ENCODE assay signal across 35 mouse cellular contexts in the genomic region with DNA sequence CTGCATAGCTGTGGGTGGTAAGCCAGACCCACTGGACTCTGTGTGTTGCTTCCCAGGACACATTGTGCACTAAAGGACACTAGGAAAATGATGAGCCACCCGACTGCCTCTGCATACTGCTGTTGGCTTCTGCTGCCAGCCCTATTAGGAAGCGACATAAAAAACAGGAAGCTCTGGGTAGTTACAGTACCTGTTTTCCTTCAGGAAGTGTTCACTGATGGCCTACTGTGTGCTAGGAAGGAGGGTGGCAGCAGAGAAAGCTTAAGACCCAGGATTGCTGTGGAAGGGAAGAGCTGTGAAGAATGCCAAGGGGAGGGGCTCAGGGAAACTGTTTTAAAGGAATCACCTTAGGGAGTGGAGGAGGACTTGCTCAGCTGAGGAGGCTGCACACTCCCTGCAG.
"Had no signal": no experiment of that assay in that cellular context is flagged by ENCODE, and none has a peak within 500 bp of the region (broad histone marks: within the 10 kb centered on the region; RNA-seq: fewer than 3 reads in every experiment).

No protein-coding gene starts in this region.

- DNase-seq: heart, postnatal 10 days; heart, postnatal 14 days; heart, postnatal 36 days; heart, postnatal 4 days; kidney, adult 11 months; kidney, adult 18-20 months; kidney, adult 2 months; kidney, adult 8-10 months; kidney, adult 9 months; kidney, postnatal 10 days; kidney, postnatal 14 days; kidney, postnatal 25 days; kidney, postnatal 36 days; kidney, postnatal 4 days; layer of hippocampus, adult 9-11 months; layer of hippocampus, postnatal 36 days had no signal

- H3K4me3 ChIP-seq: heart, embryonic 12.5 days; heart, embryonic 13.5 days; heart, embryonic 15.5 days; hindbrain, embryonic 10.5 days; hindbrain, embryonic 12.5 days; hindbrain, embryonic 13.5 days; hindbrain, embryonic 15.5 days; intestine, embryonic 15.5 days; kidney, embryonic 15.5 days; layer of hippocampus, adult 2 months; left cerebral cortex, adult 2 months had no signal

- H3K4me1 ChIP-seq: heart, embryonic 13.5 days; heart, embryonic 15.5 days; hindbrain, embryonic 15.5 days; kidney, embryonic 15.5 days had no signal

- ATAC-seq: hindbrain, embryonic 16.5 days; hindbrain, postnatal 0 days; inflammation-experienced regulatory T-cells, adult 6 months; intestine, embryonic 15.5 days; intestine, embryonic 16.5 days; intestine, postnatal 0 days had no signal

- H3K9ac ChIP-seq: heart, embryonic 12.5 days; heart, embryonic 13.5 days; heart, embryonic 15.5 days; hindbrain, embryonic 12.5 days; hindbrain, embryonic 13.5 days; hindbrain, embryonic 14.5 days; hindbrain, embryonic 15.5 days; intestine, embryonic 15.5 days; kidney, embryonic 15.5 days had no signal

- H3K4me2 ChIP-seq: heart, embryonic 11.5 days; heart, embryonic 12.5 days; heart, embryonic 13.5 days; heart, embryonic 15.5 days; hindbrain, embryonic 12.5 days; hindbrain, embryonic 13.5 days; hindbrain, embryonic 14.5 days; hindbrain, embryonic 15.5 days; intestine, embryonic 15.5 days; kidney, embryonic 15.5 days had no signal

- H3K9me3 ChIP-seq: heart, embryonic 12.5 days; heart, embryonic 13.5 days; heart, embryonic 15.5 days; hindbrain, embryonic 10.5 days; hindbrain, embryonic 12.5 days; hindbrain, embryonic 13.5 days; hindbrain, embryonic 15.5 days; intestine, embryonic 15.5 days; kidney, embryonic 15.5 days had no signal

- H3K27me3 ChIP-seq: heart, embryonic 12.5 days; heart, embryonic 13.5 days; heart, embryonic 15.5 days; hindbrain, embryonic 12.5 days; hindbrain, embryonic 13.5 days; hindbrain, embryonic 15.5 days; intestine, embryonic 15.5 days; kidney, embryonic 15.5 days had no signal

- H3K27ac ChIP-seq: heart, embryonic 13.5 days; heart, embryonic 15.5 days; hindbrain, embryonic 10.5 days; hindbrain, embryonic 12.5 days; hindbrain, embryonic 13.5 days; hindbrain, embryonic 14.5 days; hindbrain, embryonic 15.5 days; hindbrain, postnatal 0 days; intestine, embryonic 15.5 days; kidney, embryonic 15.5 days; kidney, postnatal 0 days; layer of hippocampus, adult 2 months; left cerebral cortex, adult 2 months had no signal
